Mouse (Mus musculus) neural tube, embryonic 14.5 days (tissue): ENCODE measurements around the gene Hecw2. TPM values are rescaled to one million over a fixed set of nuclear protein-coding genes. Genes with fewer than 3 reads are reported as not detected.

Source experiments
- ATAC-seq: fragments of 200-750 bp; cut with Nextera tagmentation; 2 replicates; pipeline ENCODE4 v1.8.0; 2017; ENCODE audit warnings: low read depth, mild to moderate bottlenecking, moderate TSS enrichment, moderate library complexity
- H3K27ac ChIP-seq: fragments of 300-500 bp; sonication (generic); 2 replicates; pipeline ENCODE4 v1.5.1; 2014; ENCODE audit warnings: low read depth, mild to moderate bottlenecking, control low read depth, low read length, moderate library complexity, mixed read lengths
- H3K27me3 ChIP-seq: fragments of 300-500 bp; sonication (generic); 2 replicates; pipeline ENCODE4 v1.6.1; 2014; ENCODE audit warnings: low read length; ENCODE audit not compliant: control insufficient read depth, insufficient read depth
- H3K36me3 ChIP-seq: fragments of 300-500 bp; sonication (generic); 2 replicates; pipeline ENCODE4 v1.6.1; 2014; ENCODE audit warnings: low read length, mixed read lengths; ENCODE audit not compliant: control insufficient read depth, insufficient read depth
- H3K4me1 ChIP-seq: fragments of 300-500 bp; sonication (generic); 2 replicates; pipeline ENCODE4 v1.6.1; 2014; ENCODE audit warnings: low read length; ENCODE audit not compliant: control insufficient read depth, insufficient read depth
- H3K4me2 ChIP-seq: fragments of 300-500 bp; sonication (generic); 2 replicates; pipeline ENCODE4 v1.6.1; 2014; ENCODE audit warnings: mild to moderate bottlenecking, low read depth, low read length, control low read depth
- H3K4me3 ChIP-seq: fragments of 300-500 bp; sonication (generic); 2 replicates; pipeline ENCODE4 v1.5.1; 2014; ENCODE audit warnings: low read depth, low read length, control low read depth, mixed read lengths
- H3K9ac ChIP-seq: fragments of 300-500 bp; sonication (generic); replicated peaks from 2 replicates; pipeline ENCODE4 v1.6.1; 2014; ENCODE audit warnings: low read depth, mild to moderate bottlenecking, control low read depth, low read length, mixed read lengths
- H3K9me3 ChIP-seq: fragments of 300-500 bp; sonication (generic); 2 replicates; pipeline ENCODE4 v1.6.1; 2016; ENCODE audit warnings: low read length; ENCODE audit not compliant: control insufficient read depth
- WGBS: fragments of 180-500 bp; shearing (Covaris S2); extraction: QIAGEN DNeasy Blood & Tissue Kit; methylation state at CpG from one replicate; pipeline ENCODE4 v1.1.7; 2014; 5-methylcytosine and 5-hydroxymethylcytosine counted together
- polyA plus RNA-seq: library from polyadenylated mRNA; unstranded; fragments of >200 nt; fragmentation: Nextera tagmentation; extraction: Ambion mirVana; gene quantifications from 2 replicates; pipeline ENCODE4 v1.2.1, GENCODE M21; 2014

The Hecw2 gene
- polyA plus RNA-seq, 1 experiment from 2014 or later, result 10.0 TPM

DNA sequence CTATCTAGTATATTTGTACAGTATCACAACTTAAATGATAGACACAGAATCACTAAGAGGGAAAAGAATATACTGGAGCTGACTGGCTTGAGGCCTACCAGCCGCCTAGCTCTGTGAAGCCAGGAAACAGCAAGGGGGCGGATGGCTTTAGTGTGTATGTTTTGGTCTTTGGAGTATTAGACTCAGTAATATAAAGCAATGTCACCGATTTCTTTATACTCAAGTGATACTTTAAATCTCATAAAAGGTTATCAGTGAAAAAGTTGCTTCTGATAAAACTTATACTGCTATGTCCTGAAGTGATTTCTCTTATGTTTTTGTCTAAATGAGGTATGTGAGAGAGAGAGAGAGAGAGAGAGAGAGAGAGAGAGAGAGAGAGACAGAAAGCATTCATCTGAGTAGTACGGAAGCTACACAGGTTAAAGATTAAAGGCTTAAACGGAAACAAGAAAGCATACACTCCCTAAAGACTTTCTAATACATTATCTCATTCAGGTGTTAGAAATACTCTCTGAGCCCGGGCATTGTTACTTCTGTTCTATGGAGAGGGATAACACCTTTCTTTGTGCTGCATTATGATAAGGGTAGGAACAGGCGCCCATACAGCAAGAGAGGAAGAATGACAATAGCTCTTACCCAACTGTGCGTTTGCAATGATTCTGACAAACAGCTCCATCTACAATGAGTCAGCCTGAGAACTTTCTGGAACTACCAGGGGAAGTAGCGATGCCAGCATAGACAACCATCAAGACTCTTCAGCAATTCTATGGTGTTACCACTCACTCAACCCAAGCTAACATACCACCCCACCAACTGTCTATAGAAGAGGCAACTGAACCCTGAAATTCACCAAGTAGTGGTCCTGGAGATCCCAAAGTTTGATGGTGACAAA, 370.3 kb downstream of the Hecw2 start:
- 0 out of 2 replicates have a peak, but pooled peaks have one; percentile 1 for ATAC-seq
- no peak overlapping the region for H3K9ac ChIP-seq
- WGBS, result 82% methylated on average over 9 of the region's 9 CpGs
- H3K4me3 ChIP-seq, result no peak overlapping the region
- no peak overlapping the region for H3K4me2 ChIP-seq
- peak overlapping the region; percentile 28; the same call in 1 of the 2 replicates for H3K27ac ChIP-seq
- H3K9me3 ChIP-seq, result no peaks in the 10 kb centered on the region
- H3K4me1 ChIP-seq, result peaks cover 20% of the 10 kb centered on the region
- H3K36me3 ChIP-seq, result peaks cover 4% of the 10 kb centered on the region; the same call in 1 of the 2 replicates
- no peaks in the 10 kb centered on the region for H3K27me3 ChIP-seq

DNA sequence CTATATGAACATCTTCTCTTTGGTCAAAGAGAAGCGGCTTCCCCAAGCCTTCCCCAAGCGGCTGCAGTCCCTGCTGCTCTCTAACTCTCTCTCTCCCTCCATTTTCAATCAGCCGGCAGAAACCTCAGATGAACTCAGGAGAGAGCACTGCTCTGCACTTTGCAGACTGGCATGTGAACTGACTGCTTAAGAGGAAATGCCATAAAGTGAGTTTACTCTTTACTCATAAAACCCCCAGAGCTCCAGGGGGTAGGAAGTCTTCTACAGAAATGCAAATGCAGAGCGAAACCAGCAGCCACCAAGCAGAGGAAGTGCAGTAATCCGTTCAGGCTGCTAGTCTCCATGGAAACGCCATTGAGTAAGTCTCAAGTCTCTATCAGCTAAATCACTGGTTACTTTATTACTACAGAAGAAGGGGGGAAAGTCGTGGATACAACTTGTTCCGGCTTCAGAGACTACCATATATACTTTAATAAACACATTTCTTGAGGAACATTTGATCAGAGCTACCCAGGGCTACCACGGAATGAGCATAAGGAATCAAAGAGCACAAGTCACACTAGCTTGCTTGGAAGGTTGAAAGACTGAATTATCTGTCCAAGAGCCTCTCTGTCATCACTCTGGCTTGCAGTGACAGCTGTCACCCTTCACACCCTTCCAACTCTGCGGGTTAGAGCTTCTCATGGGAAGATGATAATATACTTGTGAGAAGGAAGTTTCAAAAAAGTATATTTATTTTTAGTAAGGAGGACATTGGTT, 371.1 kb downstream of the Hecw2 start:
- H3K9ac ChIP-seq, result no peak overlapping the region
- peaks cover 20% of the 10 kb centered on the region for H3K4me1 ChIP-seq
- 3% methylated on average over 10 of the region's 10 CpGs for WGBS
- H3K27me3 ChIP-seq, result no peaks in the 10 kb centered on the region
- H3K36me3 ChIP-seq, result peaks cover 4% of the 10 kb centered on the region; the same call in 1 of the 2 replicates
- no peaks in the 10 kb centered on the region for H3K9me3 ChIP-seq
- ATAC-seq, result peak; percentile 94
- peak overlapping the region; percentile 14; the same call in 1 of the 2 replicates for H3K4me2 ChIP-seq
- no peak overlapping the region for H3K4me3 ChIP-seq
- peak overlapping the region; percentile 28; the same call in 1 of the 2 replicates for H3K27ac ChIP-seq

DNA sequence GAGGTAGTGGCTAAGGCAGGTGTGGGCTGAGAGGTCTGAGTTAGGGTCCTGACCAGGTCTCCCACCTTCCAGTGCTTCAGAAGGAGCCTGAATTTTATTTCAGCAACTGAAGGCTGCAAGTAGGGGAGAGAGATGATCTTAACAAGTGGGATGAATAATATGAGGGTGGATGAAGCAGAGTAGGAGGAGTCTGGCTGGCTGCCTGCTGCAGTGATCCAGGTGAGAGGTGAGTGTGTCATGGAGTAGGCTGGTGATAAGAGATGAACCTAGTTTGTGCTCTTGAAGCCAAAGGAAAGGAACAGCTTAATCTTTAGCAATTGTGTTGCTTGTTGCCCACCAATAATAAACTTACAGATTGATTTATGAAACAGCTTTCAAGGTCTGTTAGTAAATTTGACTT, 373.0 kb downstream of the Hecw2 start:
- H3K9ac ChIP-seq, result no peak overlapping the region
- no peaks in the 10 kb centered on the region for H3K9me3 ChIP-seq
- no peak overlapping the region for H3K4me2 ChIP-seq
- H3K36me3 ChIP-seq, result peaks cover 4% of the 10 kb centered on the region; the same call in 1 of the 2 replicates
- ATAC-seq, result no peak
- no peak overlapping the region for H3K27ac ChIP-seq
- H3K4me1 ChIP-seq, result peaks cover 20% of the 10 kb centered on the region
- H3K4me3 ChIP-seq, result no peak overlapping the region
- no peaks in the 10 kb centered on the region for H3K27me3 ChIP-seq

DNA sequence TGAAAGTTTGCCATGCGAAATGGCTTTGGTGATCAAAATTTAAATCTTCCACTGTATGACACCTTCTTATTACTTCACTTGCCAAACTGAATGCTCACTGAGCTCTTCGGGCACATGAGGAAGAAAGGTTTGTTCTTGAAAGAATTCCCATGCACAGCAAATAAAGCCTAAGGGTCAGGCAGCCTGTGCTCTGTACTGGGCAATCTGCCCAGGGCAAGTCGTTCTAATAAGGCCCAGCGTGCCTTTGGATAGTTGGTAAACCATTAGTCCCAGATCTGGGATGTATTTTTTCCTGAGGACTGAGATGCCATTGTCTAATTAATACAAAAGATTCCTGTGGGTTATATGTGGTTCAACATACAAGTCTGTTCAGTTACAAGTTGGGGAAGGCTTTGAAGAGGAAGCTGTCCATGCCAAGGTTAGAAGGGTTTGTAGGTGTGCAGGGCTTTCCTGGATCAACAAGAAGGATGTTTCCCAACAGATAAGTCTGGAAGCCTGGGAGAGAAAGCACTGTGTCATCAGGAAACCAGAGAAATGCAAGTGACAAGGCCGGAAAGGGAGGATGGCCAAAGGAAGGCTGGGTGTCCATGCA, 374.8 kb downstream of the Hecw2 start:
- Histone ChIP-seq H3K9me3 (no peaks in the 10 kb centered on the region), H3K9ac (no peak overlapping the region), H3K4me2 (no peak overlapping the region), H3K27ac (no peak overlapping the region), H3K27me3 (no peaks in the 10 kb centered on the region), H3K4me3 (no peak overlapping the region), H3K36me3 (no peaks in the 10 kb centered on the region), H3K4me1 (peaks cover 20% of the 10 kb centered on the region)
- ATAC-seq, result no peak
- WGBS, result 62% methylated on average over 5 of the region's 5 CpGs

DNA sequence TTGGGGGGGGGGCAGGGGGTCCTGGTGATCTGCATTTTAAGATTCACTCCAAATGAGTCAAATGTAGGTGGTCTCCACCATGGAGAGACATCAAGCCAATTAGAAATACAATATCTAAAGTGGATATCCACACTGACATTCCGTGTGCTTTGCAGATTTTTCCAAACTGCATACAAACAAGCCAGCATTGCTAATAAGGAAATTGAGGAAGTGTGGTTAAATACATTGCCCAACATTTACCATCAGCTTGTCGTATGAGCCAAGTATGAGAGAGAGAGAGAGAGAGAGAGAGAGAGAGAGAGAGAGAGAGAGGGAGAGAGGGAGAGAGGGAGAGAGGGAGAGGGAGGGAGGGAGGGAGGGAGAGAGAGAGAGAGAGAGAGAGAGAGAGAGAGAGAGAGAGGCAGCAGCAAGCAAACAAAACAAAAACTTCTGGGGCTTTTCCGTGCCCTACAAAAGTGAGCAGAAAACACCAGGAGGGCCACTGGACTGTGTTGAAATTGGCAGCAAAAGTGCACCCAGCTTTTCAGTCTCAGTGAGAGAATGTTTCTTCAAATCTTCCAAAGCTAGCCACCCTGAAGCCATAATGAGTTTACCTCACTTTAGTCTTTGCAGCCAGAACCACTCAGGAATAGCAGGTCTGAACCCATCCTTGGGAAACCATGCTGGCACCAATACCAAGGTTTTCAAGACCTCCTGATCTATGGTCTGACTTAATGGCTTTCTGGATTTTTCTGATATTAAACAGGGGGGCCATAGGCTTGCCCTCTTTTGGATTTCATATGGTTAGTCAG, 376.7 kb downstream of the Hecw2 start:
- H3K27ac ChIP-seq, result no peak overlapping the region
- no peaks in the 10 kb centered on the region for H3K36me3 ChIP-seq
- H3K4me2 ChIP-seq, result no peak overlapping the region
- no peaks in the 10 kb centered on the region for H3K9me3 ChIP-seq
- WGBS, result 51% methylated on average over 3 of the region's 3 CpGs
- H3K4me3 ChIP-seq, result no peak overlapping the region
- H3K27me3 ChIP-seq, result no peaks in the 10 kb centered on the region
- H3K9ac ChIP-seq, result no peak overlapping the region
- H3K4me1 ChIP-seq, result peaks cover 9% of the 10 kb centered on the region; the same call in 1 of the 2 replicates
- ATAC-seq, result no peak

DNA sequence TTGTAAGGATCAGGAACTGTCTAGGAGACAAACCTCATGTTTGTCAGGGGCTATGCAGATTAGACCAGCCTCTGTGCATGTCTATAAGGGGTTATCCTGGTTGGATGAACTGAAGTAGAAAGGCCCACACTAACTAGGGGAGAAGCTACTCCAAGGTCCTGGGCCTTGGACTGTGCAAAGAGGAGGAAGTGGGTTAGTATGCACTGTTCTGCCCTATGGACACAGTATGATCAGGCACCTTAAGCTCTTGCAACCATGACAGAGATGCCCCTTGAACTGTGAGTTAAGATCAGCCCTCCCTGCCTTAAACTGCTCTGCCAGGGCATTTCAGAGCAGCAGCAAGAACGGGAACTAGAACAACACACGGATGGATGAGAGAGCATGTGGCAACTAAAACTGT, 378.6 kb downstream of the Hecw2 start:
- no peaks in the 10 kb centered on the region for H3K36me3 ChIP-seq
- no peaks in the 10 kb centered on the region for H3K27me3 ChIP-seq
- no peak for ATAC-seq
- H3K27ac ChIP-seq, result no peak overlapping the region
- no peak overlapping the region for H3K9ac ChIP-seq
- H3K4me1 ChIP-seq, result no peaks in the 10 kb centered on the region
- H3K4me2 ChIP-seq, result no peak overlapping the region
- H3K4me3 ChIP-seq, result no peak overlapping the region
- 79% methylated on average over 2 of the region's 2 CpGs for WGBS
- no peaks in the 10 kb centered on the region for H3K9me3 ChIP-seq

DNA sequence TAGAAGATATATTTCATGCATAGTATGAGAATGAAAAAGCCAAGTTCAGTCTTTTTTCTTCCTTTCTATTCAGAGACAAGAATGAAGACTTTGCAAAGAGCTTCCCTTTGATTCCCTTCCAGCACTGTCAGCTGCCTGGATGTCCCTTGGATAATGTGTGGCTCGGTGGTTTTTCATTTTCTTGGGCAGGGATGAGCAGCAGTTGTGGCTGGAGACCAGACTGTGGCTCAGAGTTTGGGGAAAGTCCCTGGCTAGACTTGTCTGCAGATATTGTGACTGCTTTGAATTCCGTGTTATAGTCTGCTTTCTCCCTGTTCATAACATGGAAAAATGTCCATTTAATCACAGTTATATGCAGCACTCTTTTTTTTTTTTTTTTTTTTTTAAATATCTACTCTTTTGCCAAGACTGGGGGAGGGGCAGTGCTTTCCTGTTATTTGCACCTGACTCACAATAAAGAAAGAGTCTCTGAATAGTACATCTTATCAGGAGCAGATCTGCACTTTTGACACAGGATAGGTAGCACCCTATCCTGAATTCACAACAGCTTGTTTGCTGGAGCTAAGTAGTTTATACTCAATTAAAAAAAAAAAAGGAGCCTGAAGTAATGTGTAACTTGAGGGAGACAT, 380.8 kb downstream of the Hecw2 start:
- Histone ChIP-seq H3K9ac (no peak overlapping the region), H3K9me3 (no peaks in the 10 kb centered on the region), H3K27ac (no peak overlapping the region), H3K36me3 (no peaks in the 10 kb centered on the region), H3K4me3 (no peak overlapping the region), H3K4me2 (no peak overlapping the region), H3K4me1 (no peaks in the 10 kb centered on the region), H3K27me3 (no peaks in the 10 kb centered on the region)
- no peak for ATAC-seq
- 70% methylated on average over 2 of the region's 2 CpGs for WGBS

DNA sequence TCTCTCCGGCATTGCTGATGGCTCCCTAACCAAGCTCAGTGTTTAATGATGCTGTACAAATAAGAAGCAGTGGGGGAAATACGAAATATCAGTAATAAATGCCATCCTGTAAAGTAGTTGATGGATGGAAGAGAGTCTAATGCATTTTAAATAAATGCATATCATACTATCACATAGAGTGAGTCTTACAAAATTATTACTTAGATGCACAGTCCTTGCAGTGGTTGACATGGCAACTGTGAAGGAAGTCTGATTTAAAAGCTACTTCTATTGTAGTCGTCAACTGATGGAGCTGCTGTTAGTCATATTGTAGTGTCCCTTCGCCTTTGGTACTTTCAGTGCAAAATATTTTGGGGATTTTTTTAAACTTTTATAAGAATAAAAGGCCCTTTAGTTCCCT, 383.0 kb downstream of the Hecw2 start:
- Histone ChIP-seq H3K4me2 (no peak overlapping the region), H3K27ac (no peak overlapping the region), H3K4me3 (no peak overlapping the region), H3K36me3 (no peaks in the 10 kb centered on the region), H3K9ac (no peak overlapping the region), H3K27me3 (no peaks in the 10 kb centered on the region), H3K4me1 (no peaks in the 10 kb centered on the region), H3K9me3 (no peaks in the 10 kb centered on the region)
- WGBS, result 75% methylated on average over 4 of the region's 4 CpGs
- no peak; the same call in 1 of the 2 replicates for ATAC-seq
